Mouse (Mus musculus): ENCODE measurements at regions not wholly inside any gene's neighbourhood (a gene's known extent, or its start where the extent isn't known, plus 50 kb on each side); places are given as distances from the start of the nearest gene placed in this dataset.

GRCm38 (mm10) chr17:76849744-76850143, 1298.0 kb upstream of the Fam98a start:
- peak; percentile 15 for DNase-seq (ENCODE audit: low read depth, low spot score)

GRCm38 (mm10) chr17:76848307-76848706, 1296.6 kb upstream of the Fam98a start:
- DNase-seq (ENCODE audit: low read depth, low spot score), result no peak

GRCm38 (mm10) chr17:76817936-76818335, 1266.2 kb upstream of the Fam98a start:
- no peak for DNase-seq (ENCODE audit: low read depth, low spot score)
